12 mouse cellular contexts compared by ENCODE assay signal in genomic region chr5:115145976-115146746, GRCm38 (mm10). TPM values are rescaled to one million over a fixed set of nuclear protein-coding genes. Genes with fewer than 3 reads are reported as not detected.
"Had no signal": no experiment of that assay in that cellular context is flagged by ENCODE, and none has a peak within 500 bp of the region (broad histone marks: within the 10 kb centered on the region; RNA-seq: fewer than 3 reads in every experiment).

No protein-coding gene starts in this region.

- DNase-seq: kidney, postnatal 14 days; left cerebral cortex, postnatal 4 days; lung, adult 18-20 months; right cerebral cortex, postnatal 25 days; thymus, postnatal 4 days had no signal

- H3K9me3 ChIP-seq: limb, embryonic 13.5 days; midbrain, embryonic 13.5 days had no signal

- H3K9ac ChIP-seq: limb, embryonic 13.5 days; liver, embryonic 14.5 days; midbrain, embryonic 13.5 days had no signal

- H3K4me3 ChIP-seq: limb, embryonic 13.5 days; midbrain, embryonic 13.5 days had no signal

- H3K4me1 ChIP-seq: midbrain, embryonic 13.5 days had no signal

- H3K4me2 ChIP-seq: limb, embryonic 13.5 days; midbrain, embryonic 13.5 days had no signal

- H3K27me3 ChIP-seq: limb, embryonic 13.5 days; midbrain, embryonic 13.5 days had no signal

- H3K27ac ChIP-seq: limb, embryonic 13.5 days; liver, embryonic 14.5 days; midbrain, embryonic 13.5 days; stomach, postnatal 0 days had no signal

- ATAC-seq: midbrain, embryonic 13.5 days had no signal

RNA-seq across cellular contexts. Expression of gene Gm10401, which starts 48.1 kb away (rescaled TPM):
- total RNA-seq: layer of hippocampus, postnatal 25 days; left cerebral cortex, postnatal 4 days; liver, adult 2 months; midbrain, postnatal 0 days had no signal
